30 mouse cellular contexts compared by ENCODE assay signal in the genomic region with DNA sequence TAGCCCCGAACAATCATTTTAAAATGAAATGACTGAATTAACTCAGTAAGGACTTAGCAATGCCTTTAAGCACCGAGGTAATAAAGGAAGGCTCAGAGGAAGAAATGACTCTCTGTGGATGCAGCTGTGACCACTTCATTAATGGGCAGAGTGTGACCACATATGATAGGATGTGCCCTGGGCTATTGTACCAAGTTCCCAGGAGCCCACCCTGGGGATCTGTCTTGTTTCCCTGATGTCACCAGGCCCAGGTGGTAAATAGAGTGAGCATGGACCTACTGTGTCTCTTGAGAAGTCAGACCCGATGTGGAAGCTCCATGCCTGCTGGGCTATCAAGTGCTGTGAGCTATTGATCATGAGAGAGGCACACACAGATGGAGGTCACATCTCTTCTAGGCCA. TPM values are rescaled to one million over a fixed set of nuclear protein-coding genes. Genes with fewer than 3 reads are reported as not detected.
"Had no signal": no experiment of that assay in that cellular context is flagged by ENCODE, and none has a peak within 500 bp of the region (broad histone marks: within the 10 kb centered on the region; RNA-seq: fewer than 3 reads in every experiment).

No protein-coding gene starts in this region.

- H3K4me1 ChIP-seq: embryonic facial prominence, embryonic 12.5 days; embryonic facial prominence, embryonic 13.5 days; forebrain, embryonic 12.5 days had no signal

- H3K27me3 ChIP-seq: forebrain, embryonic 13.5 days; forebrain, embryonic 15.5 days had no signal

- H3K4me2 ChIP-seq: embryonic facial prominence, embryonic 12.5 days; embryonic facial prominence, embryonic 13.5 days; embryonic facial prominence, embryonic 15.5 days; forebrain, embryonic 12.5 days; forebrain, embryonic 13.5 days; forebrain, embryonic 15.5 days had no signal

- H3K4me3 ChIP-seq: embryonic facial prominence, embryonic 10.5 days; embryonic facial prominence, embryonic 12.5 days; embryonic facial prominence, embryonic 13.5 days; embryonic facial prominence, embryonic 15.5 days; erythroblast, embryonic 14.5 days; forebrain, embryonic 10.5 days; forebrain, embryonic 12.5 days; forebrain, embryonic 13.5 days; forebrain, embryonic 15.5 days; gastrocnemius, adult 2 months; heart, adult 2 months had no signal

- H3K9me3 ChIP-seq: embryonic facial prominence, embryonic 10.5 days; embryonic facial prominence, embryonic 12.5 days; embryonic facial prominence, embryonic 13.5 days; embryonic facial prominence, embryonic 15.5 days; forebrain, embryonic 10.5 days; forebrain, embryonic 12.5 days; forebrain, embryonic 13.5 days; forebrain, embryonic 15.5 days had no signal

- H3K9ac ChIP-seq: embryonic facial prominence, embryonic 12.5 days; embryonic facial prominence, embryonic 13.5 days; embryonic facial prominence, embryonic 15.5 days; forebrain, embryonic 12.5 days; forebrain, embryonic 13.5 days; forebrain, embryonic 15.5 days; forebrain, postnatal 0 days had no signal

- DNase-seq: cerebellum, adult 2 months; cerebellum, adult 8-10 months; cerebellum, adult 9-10 months; cerebellum, adult 9-11 months; cerebellum, postnatal 10 days; cerebellum, postnatal 14 days; cerebellum, postnatal 25 days; cerebellum, postnatal 36 days; forebrain, postnatal 0 days; gastrocnemius, adult 2 months; gastrocnemius, postnatal 10 days; gastrocnemius, postnatal 14 days; gastrocnemius, postnatal 25 days; gastrocnemius, postnatal 36 days; heart, adult 11 months; heart, adult 18-20 months; heart, adult 2 months had no signal

- H3K27ac ChIP-seq: embryonic facial prominence, embryonic 10.5 days; embryonic facial prominence, embryonic 12.5 days; embryonic facial prominence, embryonic 13.5 days; embryonic facial prominence, embryonic 15.5 days; forebrain, embryonic 10.5 days; forebrain, embryonic 12.5 days; forebrain, embryonic 13.5 days; forebrain, embryonic 15.5 days; gastrocnemius, adult 2 months; heart, adult 2 months had no signal

- H3K36me3 ChIP-seq: embryonic facial prominence, embryonic 10.5 days; embryonic facial prominence, embryonic 12.5 days; embryonic facial prominence, embryonic 13.5 days; embryonic facial prominence, embryonic 15.5 days; forebrain, embryonic 10.5 days; forebrain, embryonic 12.5 days; forebrain, embryonic 15.5 days had no signal

- ATAC-seq: forebrain, embryonic 13.5 days; forebrain, embryonic 14.5 days; forebrain, embryonic 15.5 days; forebrain, embryonic 16.5 days; forebrain, postnatal 0 days had no signal

RNA-seq across cellular contexts. Expression of gene Ppp2r2c, which starts 13.1 kb away (rescaled TPM):
- total RNA-seq: common myeloid progenitor, adult 5-6 weeks; granulocyte monocyte progenitor cell, adult 5-6 weeks had no signal
- polyA plus RNA-seq: erythroblast, embryonic 14.5 days had no signal
